Mouse (Mus musculus) cerebellum, postnatal 25 days (tissue): ENCODE measurements around the gene Nol9.
"Not testable (repeated sequence)": the region's sequence is repeated elsewhere in the genome, so short reads cannot be mapped to it uniquely, and the experiment has no call there.

Source experiments
- DNase-seq, 2 experiments: peaks; one replicate each; pipeline ENCODE4 v3.0.0; 2021; ENCODE audit warnings: mixed read lengths in 2 of 2

Nol9 gene

GRCm38 (mm10) chr4:152011171-152011760, 27.9 kb upstream of the Nol9 start:
- no peak for DNase-seq

- peak; percentile 30 to 48 for DNase-seq
Measured at GRCm38 (mm10) chr4:152012109-152012508, 27.0 kb upstream of the Nol9 start.

- no peak for DNase-seq
Measured at GRCm38 (mm10) chr4:152013036-152013813, 25.9 kb upstream of the Nol9 start.

- DNase-seq, result no peak
Measured at GRCm38 (mm10) chr4:152019073-152019472, 20.0 kb upstream of the Nol9 start.

GRCm38 (mm10) chr4:152020024-152020423, 19.1 kb upstream of the Nol9 start:
- no peak for DNase-seq

GRCm38 (mm10) chr4:152021568-152022097, 17.5 kb upstream of the Nol9 start:
- no peak for DNase-seq

GRCm38 (mm10) chr4:152022506-152022905, 16.6 kb upstream of the Nol9 start:
- peak in 1 of 2 experiments; percentile 49 for DNase-seq

- DNase-seq, result no peak
Measured at GRCm38 (mm10) chr4:152024525-152024924, 14.6 kb upstream of the Nol9 start.

GRCm38 (mm10) chr4:152026751-152027508, 12.2 kb upstream of the Nol9 start:
- DNase-seq, result no peak

- DNase-seq, result peak; percentile 95 to 97
Measured at GRCm38 (mm10) chr4:152027524-152027923, 11.6 kb upstream of the Nol9 start, which contains the start of gene Zbtb48. Gene Zbtb48 (minus strand): TSS chr4:152027671.

GRCm38 (mm10) chr4:152028456-152028855, 10.7 kb upstream of the Nol9 start:
- DNase-seq, result no peak

- DNase-seq, result peak in 1 of 2 experiments; percentile 59
Measured at GRCm38 (mm10) chr4:152029087-152029486, 10.0 kb upstream of the Nol9 start.

- DNase-seq, result no peak
Measured at GRCm38 (mm10) chr4:152029997-152030396, 9.1 kb upstream of the Nol9 start.

- DNase-seq, result no peak
Measured at GRCm38 (mm10) chr4:152032922-152033321, 6.2 kb upstream of the Nol9 start.

- not testable (repeated sequence) for DNase-seq
Measured at GRCm38 (mm10) chr4:152036464-152036863, 2.7 kb upstream of the Nol9 start.

GRCm38 (mm10) chr4:152038225-152038984, 716 bp upstream of the Nol9 start, which contains the start of gene Tas1r1:
Gene Tas1r1 (minus strand): TSS chr4:152038568.
- no peak for DNase-seq

GRCm38 (mm10) chr4:152039831-152040310, 750 bp downstream of the Nol9 start:
- no peak for DNase-seq

- DNase-seq, result no peak
Measured at GRCm38 (mm10) chr4:152041924-152042641, 3.0 kb downstream of the Nol9 start.

GRCm38 (mm10) chr4:152043171-152043570, 4.0 kb downstream of the Nol9 start:
- no peak for DNase-seq

- DNase-seq, result no peak
Measured at GRCm38 (mm10) chr4:152044609-152045008, 5.5 kb downstream of the Nol9 start.

- no peak for DNase-seq
Measured at GRCm38 (mm10) chr4:152062390-152063110, 23.4 kb downstream of the Nol9 start.
